Mouse (Mus musculus): Measurements from ENCODE around the gene Pbsn. TPM values are rescaled to one million over a fixed set of nuclear protein-coding genes. Genes with fewer than 3 reads are reported as not detected.
A peak's percentile ranks its signal among the peaks of the same experiment; 100 is the strongest.
"Not testable (repeated sequence)": the region's sequence is repeated elsewhere in the genome, so short reads cannot be mapped to it uniquely, and the experiment has no call there.

Gene Pbsn
- total RNA-seq (2014; fragmentation: Nextera tagmentation) (not detected in 2 replicates), total RNA-seq (2017) (not detected in 2 replicates)

DNA sequence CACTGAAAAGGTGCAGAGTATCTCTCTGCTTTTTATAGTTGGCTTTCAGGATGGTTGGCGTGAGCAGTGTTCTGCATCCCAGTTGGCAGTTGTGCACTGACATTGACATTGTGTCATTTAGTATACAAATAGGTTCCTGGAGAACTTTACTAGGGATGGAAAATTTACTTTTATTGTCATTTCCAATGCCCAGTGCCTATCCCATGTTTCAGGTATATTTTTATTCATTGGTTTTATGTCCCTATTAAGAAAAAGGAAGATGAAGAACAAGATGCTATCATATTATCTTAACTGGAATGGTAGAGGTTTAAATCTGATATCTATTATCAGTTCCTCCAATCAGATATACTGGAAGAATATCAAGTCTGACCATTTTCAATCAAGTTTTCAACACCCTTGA lies at the start of gene Pbsn:
Gene Pbsn (minus strand): TSS at position 101 of the 400 bp plus-strand sequence.
- ATAC-seq (replicated peaks; ENCODE audit: poor library complexity, severe bottlenecking) = no peak

- ATAC-seq (replicated peaks; ENCODE audit: poor library complexity, severe bottlenecking) = not testable (repeated sequence)
Measured at GRCm38 (mm10) chrX:77880033-77880432, 26.6 kb upstream of the Pbsn start.

GRCm38 (mm10) chrX:77864458-77864857 lies 11.0 kb upstream of the Pbsn start, which contains the start of gene Gm14744:
Gene Gm14744, plus strand, starts transcription at chrX:77864758.
- ATAC-seq (replicated peaks; ENCODE audit: poor library complexity, severe bottlenecking) = not testable (repeated sequence)

DNA sequence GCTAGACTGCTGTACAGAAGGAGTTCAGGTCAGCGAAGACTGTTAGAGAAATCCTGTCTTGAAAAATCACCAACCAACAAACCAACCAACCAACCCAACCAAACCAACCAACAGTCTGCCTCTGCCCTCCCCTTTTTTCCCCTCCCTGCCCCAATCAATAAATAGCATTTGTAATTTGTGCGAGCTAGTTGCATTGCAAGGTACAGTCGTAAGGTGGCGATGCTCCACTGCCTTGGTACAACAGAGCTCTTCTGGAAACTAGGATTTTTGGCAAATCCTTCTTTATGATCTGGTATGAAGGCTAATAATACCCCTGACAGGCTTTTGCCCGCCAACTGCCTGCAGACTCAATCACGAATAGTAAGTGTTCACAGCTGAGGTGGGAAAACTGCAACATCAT lies 41.4 kb downstream of the Pbsn start:
- peak; percentile 45 for ATAC-seq (replicated peaks; ENCODE audit: poor library complexity, severe bottlenecking)

- ATAC-seq (replicated peaks; ENCODE audit: poor library complexity, severe bottlenecking) = peak; percentile 95
Measured at GRCm38 (mm10) chrX:77810608-77811206, 42.7 kb downstream of the Pbsn start.

GRCm38 (mm10) chrX:77808602-77809001 lies 44.8 kb downstream of the Pbsn start:
- ATAC-seq (replicated peaks; ENCODE audit: poor library complexity, severe bottlenecking) = peak; percentile 60

GRCm38 (mm10) chrX:77802293-77802692 lies 51.1 kb downstream of the Pbsn start:
- ATAC-seq (replicated peaks; ENCODE audit: poor library complexity, severe bottlenecking) = peak; percentile 57

DNA sequence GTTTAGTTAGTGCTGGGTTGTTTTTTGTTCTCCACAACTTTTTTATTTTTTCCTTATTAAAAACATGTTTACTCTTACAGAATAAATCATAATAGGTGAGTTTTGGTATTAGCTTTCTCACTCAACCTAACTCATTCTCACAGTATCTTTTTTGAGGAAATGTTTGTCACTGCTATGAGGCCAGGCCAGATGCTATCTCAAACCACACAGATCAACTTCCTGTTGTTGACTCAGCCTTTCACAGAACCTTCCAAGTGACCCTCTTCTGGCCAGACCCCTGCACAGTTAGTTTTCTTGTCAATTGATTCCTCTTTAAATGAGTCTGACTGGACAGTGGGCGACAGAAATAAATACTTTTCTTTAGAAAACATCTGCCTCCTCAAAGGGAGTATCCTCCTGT lies 51.9 kb downstream of the Pbsn start:
- ATAC-seq (replicated peaks; ENCODE audit: poor library complexity, severe bottlenecking) = peak; percentile 83

DNA sequence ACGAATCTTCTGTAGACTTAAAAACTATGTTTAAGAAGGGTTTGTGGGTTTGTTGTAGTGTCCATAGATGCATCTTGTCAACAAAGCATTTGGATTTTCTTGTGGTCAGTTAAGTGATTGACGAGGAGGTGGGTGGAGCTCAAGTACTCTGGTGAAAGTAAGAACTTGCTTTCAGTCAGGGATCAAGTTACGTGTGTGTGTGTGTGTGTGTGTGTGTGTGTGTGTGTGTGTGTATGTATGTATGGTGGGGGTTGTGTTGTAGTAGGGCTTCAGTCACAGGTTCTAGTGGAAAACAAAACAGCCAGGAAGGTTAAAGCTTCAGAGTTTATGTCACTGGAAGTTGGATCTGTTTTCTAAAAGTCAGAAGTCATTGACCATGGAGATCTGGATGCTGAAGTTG lies 53.9 kb downstream of the Pbsn start:
- ATAC-seq (replicated peaks; ENCODE audit: poor library complexity, severe bottlenecking) = no peak

DNA sequence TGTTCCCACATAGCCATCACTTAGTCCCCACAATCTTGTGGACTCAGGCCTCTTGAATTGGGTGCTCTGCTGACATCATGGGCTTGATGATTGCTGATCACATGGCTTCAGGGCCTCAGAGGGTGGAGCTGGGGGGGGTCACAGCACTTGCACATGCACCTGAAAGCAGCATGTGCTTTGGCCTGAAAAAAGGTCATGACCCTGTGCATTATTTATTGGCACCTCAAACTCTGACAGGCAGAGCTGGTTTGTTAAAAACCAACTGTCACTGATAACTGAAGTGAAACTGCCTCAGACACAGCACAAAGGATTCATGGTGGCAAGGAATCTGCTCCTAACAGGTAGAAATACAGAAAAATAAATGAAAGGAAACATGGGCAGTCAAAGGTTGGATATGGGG lies 55.6 kb downstream of the Pbsn start:
- no peak for ATAC-seq (replicated peaks; ENCODE audit: poor library complexity, severe bottlenecking)

DNA sequence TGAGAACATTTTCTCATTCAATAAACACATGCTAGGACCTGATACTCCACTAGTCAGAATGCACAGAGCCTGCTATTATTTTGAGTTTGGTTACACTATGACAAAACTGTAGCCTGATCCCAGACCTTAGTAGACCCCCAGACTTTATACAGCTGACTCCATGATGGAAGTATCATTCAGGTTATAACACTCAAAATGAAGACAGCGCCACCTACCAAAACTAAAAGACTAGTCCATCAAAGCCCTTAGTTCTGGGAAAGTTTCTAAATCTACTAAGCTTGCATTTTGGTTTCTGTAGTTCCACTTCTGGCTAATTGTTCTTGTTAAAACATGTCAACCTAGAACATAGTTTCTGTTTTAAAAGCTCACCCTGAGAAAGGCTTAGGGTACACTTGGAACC lies 56.5 kb downstream of the Pbsn start:
- no peak for ATAC-seq (replicated peaks; ENCODE audit: poor library complexity, severe bottlenecking)

GRCm38 (mm10) chrX:77796238-77796835 lies 57.1 kb downstream of the Pbsn start, which contains the start of gene Prkx:
Gene Prkx, minus strand, starts transcription at chrX:77796278.
- ATAC-seq (replicated peaks; ENCODE audit: poor library complexity, severe bottlenecking) = peak; percentile 43

GRCm38 (mm10) chrX:77795858-77796174 lies 57.6 kb downstream of the Pbsn start:
- ATAC-seq (replicated peaks; ENCODE audit: poor library complexity, severe bottlenecking) = peak; percentile 86

- ATAC-seq (replicated peaks; ENCODE audit: poor library complexity, severe bottlenecking) = peak; percentile 54
Measured at GRCm38 (mm10) chrX:77794962-77795857, 58.2 kb downstream of the Pbsn start.

- ATAC-seq (replicated peaks; ENCODE audit: poor library complexity, severe bottlenecking) = no peak
Measured at GRCm38 (mm10) chrX:77788675-77789074, 64.7 kb downstream of the Pbsn start.

Other genes with a start within 250 kb of the Pbsn start
- 6.7 and 9.1 TPM in 2 replicates for gene Prkx, start 57.3 kb downstream of the Pbsn start, total RNA-seq (2014; fragmentation: Nextera tagmentation)
- gene Prkx, start 57.3 kb downstream of the Pbsn start, total RNA-seq (2017) = 3.7 and 4.4 TPM in 2 replicates
- not detected in 2 replicates for gene Gm14744, start 11.1 kb upstream of the Pbsn start, total RNA-seq (2014; fragmentation: Nextera tagmentation)
- gene Gm14744, start 11.1 kb upstream of the Pbsn start, total RNA-seq (2017) = not detected in 2 replicates
- not detected in 2 replicates for gene 5430402E10Rik, start 71.4 kb upstream of the Pbsn start, total RNA-seq (2014; fragmentation: Nextera tagmentation)
- not detected in 2 replicates for gene 5430402E10Rik, start 71.4 kb upstream of the Pbsn start, total RNA-seq (2017)
- gene Obp1a, start 237.8 kb upstream of the Pbsn start, total RNA-seq (2014; fragmentation: Nextera tagmentation) = not detected in 2 replicates
- not detected in 2 replicates for gene Obp1a, start 237.8 kb upstream of the Pbsn start, total RNA-seq (2017)